Mouse (Mus musculus): ENCODE measurements around the gene Ptprn2. TPM values are rescaled to one million over a fixed set of nuclear protein-coding genes. Genes with fewer than 3 reads are reported as not detected.

The Ptprn2 gene
- polyA plus RNA-seq, 1 experiment from 2014 or later: 0.79 TPM

- 84% methylated on average over 4 of the region's 4 CpGs for WGBS
- Histone ChIP-seq H3K4me1 (ENCODE audit: control insufficient read depth, insufficient read depth, low read length) (no peaks in the 10 kb centered on the region), H3K9ac (replicated peaks; ENCODE audit: low read length) (no peak overlapping the region), H3K36me3 (replicated peaks; ENCODE audit: control insufficient read depth, insufficient read depth, low read depth, low read length) (no peaks in the 10 kb centered on the region), H3K27me3 (ENCODE audit: control insufficient read depth, insufficient read depth, low read length) (no peaks in the 10 kb centered on the region), H3K9me3 (replicated peaks; ENCODE audit: control insufficient read depth, low read length) (no peaks in the 10 kb centered on the region), H3K4me3 (ENCODE audit: low read depth, low read length) (no peak overlapping the region), H3K4me2 (ENCODE audit: low read depth, low read length) (no peak overlapping the region), H3K27ac (replicated peaks; ENCODE audit: low read depth, low read length) (no peak overlapping the region)
- DNase-seq (ENCODE audit: low spot score) (no peak), ATAC-seq (replicated peaks; ENCODE audit: insufficient number of reproducible peaks, low FRiP score, low TSS enrichment, low read depth) (no peak)
These were observed 43.3 kb downstream of the Ptprn2 start for GRCm38 (mm10) chr12:116528861-116529260.

GRCm38 (mm10) chr12:116533281-116533680, 47.8 kb downstream of the Ptprn2 start:
- DNase-seq (ENCODE audit: low spot score): no peak
- Histone ChIP-seq H3K36me3 (replicated peaks; ENCODE audit: control insufficient read depth, insufficient read depth, low read depth, low read length) (no peaks in the 10 kb centered on the region), H3K27ac (replicated peaks; ENCODE audit: low read depth, low read length) (no peak overlapping the region), H3K27me3 (ENCODE audit: control insufficient read depth, insufficient read depth, low read length) (no peaks in the 10 kb centered on the region), H3K9ac (replicated peaks; ENCODE audit: low read length) (no peak overlapping the region), H3K9me3 (replicated peaks; ENCODE audit: control insufficient read depth, low read length) (no peaks in the 10 kb centered on the region), H3K4me1 (ENCODE audit: control insufficient read depth, insufficient read depth, low read length) (no peaks in the 10 kb centered on the region), H3K4me2 (ENCODE audit: low read depth, low read length) (no peak overlapping the region), H3K4me3 (ENCODE audit: low read depth, low read length) (no peak overlapping the region)
- ATAC-seq (replicated peaks; ENCODE audit: insufficient number of reproducible peaks, low FRiP score, low TSS enrichment, low read depth): no peak

- no peaks in the 10 kb centered on the region for H3K4me1 ChIP-seq (ENCODE audit: control insufficient read depth, insufficient read depth, low read length)
- no peak overlapping the region for H3K4me3 ChIP-seq (ENCODE audit: low read depth, low read length)
- DNase-seq (ENCODE audit: low spot score): no peak
- 83% methylated on average over 1 of the region's 1 CpGs for WGBS
- no peak for ATAC-seq (replicated peaks; ENCODE audit: insufficient number of reproducible peaks, low FRiP score, low TSS enrichment, low read depth)
- no peak overlapping the region for H3K9ac ChIP-seq (replicated peaks; ENCODE audit: low read length)
- no peaks in the 10 kb centered on the region for H3K9me3 ChIP-seq (replicated peaks; ENCODE audit: control insufficient read depth, low read length)
- H3K36me3 ChIP-seq (replicated peaks; ENCODE audit: control insufficient read depth, insufficient read depth, low read depth, low read length): no peaks in the 10 kb centered on the region
- H3K27me3 ChIP-seq (ENCODE audit: control insufficient read depth, insufficient read depth, low read length): no peaks in the 10 kb centered on the region
- H3K4me2 ChIP-seq (ENCODE audit: low read depth, low read length): no peak overlapping the region
- no peak overlapping the region for H3K27ac ChIP-seq (replicated peaks; ENCODE audit: low read depth, low read length)
These were observed 53.8 kb downstream of the Ptprn2 start for GRCm38 (mm10) chr12:116539305-116539704.

GRCm38 (mm10) chr12:116540608-116541007, 55.1 kb downstream of the Ptprn2 start:
- H3K4me1 ChIP-seq (ENCODE audit: control insufficient read depth, insufficient read depth, low read length): no peaks in the 10 kb centered on the region
- no peaks in the 10 kb centered on the region for H3K27me3 ChIP-seq (ENCODE audit: control insufficient read depth, insufficient read depth, low read length)
- H3K4me3 ChIP-seq (ENCODE audit: low read depth, low read length): no peak overlapping the region
- H3K9ac ChIP-seq (replicated peaks; ENCODE audit: low read length): no peak overlapping the region
- H3K27ac ChIP-seq (replicated peaks; ENCODE audit: low read depth, low read length): no peak overlapping the region
- no peaks in the 10 kb centered on the region for H3K9me3 ChIP-seq (replicated peaks; ENCODE audit: control insufficient read depth, low read length)
- ATAC-seq (replicated peaks; ENCODE audit: insufficient number of reproducible peaks, low FRiP score, low TSS enrichment, low read depth) (no peak), DNase-seq (ENCODE audit: low spot score) (no peak)
- 94% methylated on average over 1 of the region's 1 CpGs for WGBS
- H3K36me3 ChIP-seq (replicated peaks; ENCODE audit: control insufficient read depth, insufficient read depth, low read depth, low read length): no peaks in the 10 kb centered on the region
- no peak overlapping the region for H3K4me2 ChIP-seq (ENCODE audit: low read depth, low read length)

- H3K4me3 ChIP-seq (ENCODE audit: low read depth, low read length): no peak overlapping the region
- ATAC-seq (replicated peaks; ENCODE audit: insufficient number of reproducible peaks, low FRiP score, low TSS enrichment, low read depth): no peak
- 81% methylated on average over 1 of the region's 1 CpGs for WGBS
These were observed 64.5 kb downstream of the Ptprn2 start for GRCm38 (mm10) chr12:116550031-116550430.

GRCm38 (mm10) chr12:116551516-116551915, 66.0 kb downstream of the Ptprn2 start:
- WGBS: 77% methylated on average over 7 of the region's 7 CpGs
- Histone ChIP-seq H3K4me2 (ENCODE audit: low read depth, low read length) (no peak overlapping the region), H3K9me3 (replicated peaks; ENCODE audit: control insufficient read depth, low read length) (no peaks in the 10 kb centered on the region), H3K27me3 (ENCODE audit: control insufficient read depth, insufficient read depth, low read length) (no peaks in the 10 kb centered on the region), H3K4me1 (ENCODE audit: control insufficient read depth, insufficient read depth, low read length) (no peaks in the 10 kb centered on the region), H3K4me3 (ENCODE audit: low read depth, low read length) (no peak overlapping the region), H3K27ac (replicated peaks; ENCODE audit: low read depth, low read length) (no peak overlapping the region), H3K36me3 (replicated peaks; ENCODE audit: control insufficient read depth, insufficient read depth, low read depth, low read length) (no peaks in the 10 kb centered on the region), H3K9ac (replicated peaks; ENCODE audit: low read length) (no peak overlapping the region)
- DNase-seq (ENCODE audit: low spot score) (no peak), ATAC-seq (replicated peaks; ENCODE audit: insufficient number of reproducible peaks, low FRiP score, low TSS enrichment, low read depth) (no peak)

More at GRCm38 (mm10) chr12:116550031-116550430, 64.5 kb downstream of the Ptprn2 start:
- Histone ChIP-seq H3K27me3 (ENCODE audit: control insufficient read depth, insufficient read depth, low read length) (no peaks in the 10 kb centered on the region), H3K4me1 (ENCODE audit: control insufficient read depth, insufficient read depth, low read length) (no peaks in the 10 kb centered on the region), H3K27ac (replicated peaks; ENCODE audit: low read depth, low read length) (no peak overlapping the region), H3K9me3 (replicated peaks; ENCODE audit: control insufficient read depth, low read length) (no peaks in the 10 kb centered on the region), H3K9ac (replicated peaks; ENCODE audit: low read length) (no peak overlapping the region), H3K4me2 (ENCODE audit: low read depth, low read length) (no peak overlapping the region), H3K36me3 (replicated peaks; ENCODE audit: control insufficient read depth, insufficient read depth, low read depth, low read length) (no peaks in the 10 kb centered on the region)
- DNase-seq (ENCODE audit: low spot score): no peak

GRCm38 (mm10) chr12:116552306-116552705, 66.8 kb downstream of the Ptprn2 start:
- 86% methylated on average over 2 of the region's 2 CpGs for WGBS
- ATAC-seq (replicated peaks; ENCODE audit: insufficient number of reproducible peaks, low FRiP score, low TSS enrichment, low read depth): no peak

GRCm38 (mm10) chr12:116553361-116553760, 67.8 kb downstream of the Ptprn2 start:
- Histone ChIP-seq H3K4me2 (ENCODE audit: low read depth, low read length) (no peak overlapping the region), H3K27ac (replicated peaks; ENCODE audit: low read depth, low read length) (no peak overlapping the region), H3K9ac (replicated peaks; ENCODE audit: low read length) (no peak overlapping the region), H3K27me3 (ENCODE audit: control insufficient read depth, insufficient read depth, low read length) (no peaks in the 10 kb centered on the region), H3K4me1 (ENCODE audit: control insufficient read depth, insufficient read depth, low read length) (no peaks in the 10 kb centered on the region), H3K4me3 (ENCODE audit: low read depth, low read length) (no peak overlapping the region), H3K9me3 (replicated peaks; ENCODE audit: control insufficient read depth, low read length) (no peaks in the 10 kb centered on the region), H3K36me3 (replicated peaks; ENCODE audit: control insufficient read depth, insufficient read depth, low read depth, low read length) (no peaks in the 10 kb centered on the region)
- ATAC-seq (replicated peaks; ENCODE audit: insufficient number of reproducible peaks, low FRiP score, low TSS enrichment, low read depth): no peak
- DNase-seq (ENCODE audit: low spot score): no peak

More at GRCm38 (mm10) chr12:116552306-116552705, 66.8 kb downstream of the Ptprn2 start:
- Histone ChIP-seq H3K36me3 (replicated peaks; ENCODE audit: control insufficient read depth, insufficient read depth, low read depth, low read length) (no peaks in the 10 kb centered on the region), H3K27me3 (ENCODE audit: control insufficient read depth, insufficient read depth, low read length) (no peaks in the 10 kb centered on the region), H3K4me3 (ENCODE audit: low read depth, low read length) (no peak overlapping the region), H3K4me2 (ENCODE audit: low read depth, low read length) (no peak overlapping the region), H3K9me3 (replicated peaks; ENCODE audit: control insufficient read depth, low read length) (no peaks in the 10 kb centered on the region), H3K9ac (replicated peaks; ENCODE audit: low read length) (no peak overlapping the region), H3K4me1 (ENCODE audit: control insufficient read depth, insufficient read depth, low read length) (no peaks in the 10 kb centered on the region), H3K27ac (replicated peaks; ENCODE audit: low read depth, low read length) (no peak overlapping the region)
- no peak for DNase-seq (ENCODE audit: low spot score)
